9 mouse cellular contexts compared by ENCODE assay signal in genomic region chr13:42917251-42917650, GRCm38 (mm10).
DNase-seq lines count a peak whose midpoint lies in the region; ATAC-seq and TF ChIP-seq lines count a peak whose summit lies in the region.
"Had no signal": no experiment of that assay in that cellular context is flagged by ENCODE, and none has a peak within 500 bp of the region (broad histone marks: within the 10 kb centered on the region; RNA-seq: fewer than 3 reads in every experiment).

No protein-coding gene starts in this region.

- 2% methylated on average over 6 of the region's 6 CpGs for WGBS in cerebellum, adult 2 months
- 40% methylated on average over 6 of the region's 6 CpGs for WGBS in heart, embryonic 12.5 days
- 18% methylated on average over 6 of the region's 6 CpGs for WGBS in kidney, embryonic 16.5 days
- WGBS in lung, postnatal 0 days = 23% methylated on average over 6 of the region's 6 CpGs
- 34% methylated on average over 6 of the region's 6 CpGs for WGBS in stomach, postnatal 0 days

- ATAC-seq in heart, embryonic 12.5 days (ENCODE audit: insufficient number of reproducible peaks, low FRiP score) = no peak
- peak; percentile 73 for ATAC-seq in kidney, embryonic 16.5 days (ENCODE audit: low FRiP score, low TSS enrichment)
- ATAC-seq in lung, postnatal 0 days = no peak; the same call in 1 of the 2 replicates
- ATAC-seq in stomach, postnatal 0 days (ENCODE audit: low FRiP score, low TSS enrichment) = no peak

- H3K4me3 ChIP-seq in cerebellum, adult 2 months (replicated peaks; ENCODE audit: insufficient read depth, low read depth, low read length) = peak overlapping the region; percentile 99
- H3K4me3 ChIP-seq in heart, embryonic 12.5 days = peak overlapping the region; percentile 61
- peak overlapping the region; percentile 71 for H3K4me3 ChIP-seq in kidney, embryonic 16.5 days (ENCODE audit: low read length)
- peak overlapping the region; percentile 61 for H3K4me3 ChIP-seq in lung, postnatal 0 days (ENCODE audit: low read depth, low read length)
- H3K4me3 ChIP-seq in stomach, postnatal 0 days (ENCODE audit: low read depth, low read length) = no peak overlapping the region
- H3K4me3 ChIP-seq: erythroblast, embryonic 14.5 days had no signal

- no peak for TF ChIP-seq CTCF in cerebellum, adult 2 months (IDR thresholded peaks at IDR 0.05; ENCODE audit: borderline replicate concordance, insufficient read depth, low read depth, low read length)
- no peak for TF ChIP-seq CTCF in lung, postnatal 0 days (IDR thresholded peaks at IDR 0.05)
- TF ChIP-seq CTCF in stomach, postnatal 0 days (IDR thresholded peaks at IDR 0.05; ENCODE audit: low read depth) = no peak

- no peak for TF ChIP-seq POLR2A in cerebellum, adult 2 months (IDR thresholded peaks at IDR 0.05; ENCODE audit: borderline replicate concordance, insufficient read depth, low read length)

- H3K4me1 ChIP-seq in cerebellum, adult 2 months (ENCODE audit: control insufficient read depth, insufficient read depth, low read length) = peaks cover 8% of the 10 kb centered on the region; the same call in 1 of the 2 replicates
- peaks cover 9% of the 10 kb centered on the region for H3K4me1 ChIP-seq in heart, embryonic 12.5 days (replicated peaks)
- H3K4me1 ChIP-seq in kidney, embryonic 16.5 days (ENCODE audit: insufficient read depth, low read length) = peaks cover 13% of the 10 kb centered on the region
- H3K4me1 ChIP-seq in lung, postnatal 0 days (ENCODE audit: insufficient read depth, low read depth, low read length) = no peaks in the 10 kb centered on the region
- no peaks in the 10 kb centered on the region for H3K4me1 ChIP-seq in stomach, postnatal 0 days (replicated peaks; ENCODE audit: control insufficient read depth, insufficient read depth)

- TF ChIP-seq EP300 in lung, postnatal 0 days (IDR thresholded peaks at IDR 0.05) = no peak
- no peak for TF ChIP-seq EP300 in stomach, postnatal 0 days (optimal IDR thresholded peaks at IDR 0.05)

- H3K27me3 ChIP-seq in cerebellum, adult 2 months (ENCODE audit: control insufficient read depth, insufficient read depth, low read length) = no peaks in the 10 kb centered on the region
- peaks cover 12% of the 10 kb centered on the region for H3K27me3 ChIP-seq in heart, embryonic 12.5 days (replicated peaks)
- H3K27me3 ChIP-seq in kidney, embryonic 16.5 days (ENCODE audit: insufficient read depth, low read length) = no peaks in the 10 kb centered on the region; the same call in 1 of the 2 replicates
- H3K27me3 ChIP-seq in lung, postnatal 0 days (replicated peaks; ENCODE audit: insufficient read depth, low read length) = no peaks in the 10 kb centered on the region
- H3K27me3 ChIP-seq in stomach, postnatal 0 days (ENCODE audit: control insufficient read depth, insufficient read depth, low read length) = no peaks in the 10 kb centered on the region

- no peaks in the 10 kb centered on the region for H3K9me3 ChIP-seq in heart, embryonic 12.5 days (replicated peaks)
- H3K9me3 ChIP-seq in kidney, embryonic 16.5 days (ENCODE audit: low read length) = no peaks in the 10 kb centered on the region
- H3K9me3 ChIP-seq in lung, postnatal 0 days (ENCODE audit: low read length) = no peaks in the 10 kb centered on the region
- no peaks in the 10 kb centered on the region for H3K9me3 ChIP-seq in stomach, postnatal 0 days (ENCODE audit: control insufficient read depth, low read length)

- intact Hi-C loops in heart, postnatal 25 days (cut with DNase I) = no loop called here

- H3K27ac ChIP-seq in cerebellum, adult 2 months (ENCODE audit: insufficient read depth, low read length) = peak overlapping the region; percentile 1; the same call in 1 of the 2 replicates
- H3K27ac ChIP-seq in heart, embryonic 12.5 days (ENCODE audit: poor library complexity, severe bottlenecking) = no peak overlapping the region
- H3K27ac ChIP-seq in kidney, embryonic 16.5 days (ENCODE audit: low read length) = no peak overlapping the region
- H3K27ac ChIP-seq in lung, postnatal 0 days (ENCODE audit: low read length) = no peak overlapping the region
- H3K27ac ChIP-seq in stomach, postnatal 0 days (replicated peaks) = no peak overlapping the region

- H3K4me2 ChIP-seq in heart, embryonic 12.5 days = peak overlapping the region; percentile 90
- peak overlapping the region; percentile 99 for H3K4me2 ChIP-seq in kidney, embryonic 16.5 days (replicated peaks; ENCODE audit: low read depth, low read length)
- peak overlapping the region; percentile 98 for H3K4me2 ChIP-seq in lung, postnatal 0 days (replicated peaks; ENCODE audit: low read depth, low read length)
- H3K4me2 ChIP-seq in stomach, postnatal 0 days (replicated peaks; ENCODE audit: low read depth) = peak overlapping the region; percentile 97

- peak; percentile 21 to 64 for DNase-seq in heart, adult 18-20 months
- DNase-seq in heart, postnatal 25 days (ENCODE audit: low spot score) = no peak
- peak; percentile 78 to 80 for DNase-seq in cerebellum, adult 2 months
- peak; percentile 17 for DNase-seq in lung, postnatal 0 days (ENCODE audit: low spot score)
- DNase-seq in stomach, postnatal 0 days (ENCODE audit: low spot score) = no peak
- no peak for DNase-seq in embryo, embryonic 10.5 days (ENCODE audit: low spot score)

- no peaks in the 10 kb centered on the region for H3K36me3 ChIP-seq in heart, embryonic 12.5 days
- H3K36me3 ChIP-seq in kidney, embryonic 16.5 days (ENCODE audit: insufficient read depth, low read length) = no peaks in the 10 kb centered on the region
- H3K36me3 ChIP-seq in lung, postnatal 0 days (ENCODE audit: insufficient read depth, low read length) = no peaks in the 10 kb centered on the region
- no peaks in the 10 kb centered on the region for H3K36me3 ChIP-seq in stomach, postnatal 0 days (ENCODE audit: control insufficient read depth, insufficient read depth, low read length)

- no peak overlapping the region for H3K9ac ChIP-seq in heart, embryonic 12.5 days
- peak overlapping the region; percentile 76 for H3K9ac ChIP-seq in kidney, embryonic 16.5 days (replicated peaks; ENCODE audit: low read length)
- no peak overlapping the region for H3K9ac ChIP-seq in lung, postnatal 0 days (replicated peaks; ENCODE audit: low read depth)
- no peak overlapping the region for H3K9ac ChIP-seq in stomach, postnatal 0 days (ENCODE audit: low read length)

Comparison
In these comparisons a context has a peak if more than half of its experiments do, and no peak if none do; other contexts are left out.
1. DNase-seq: peak in heart, adult 18-20 months (2 of 2), cerebellum, adult 2 months (2 of 2) and lung, postnatal 0 days (single experiment); none in heart, postnatal 25 days (single experiment), stomach, postnatal 0 days (single experiment) and embryo, embryonic 10.5 days (single experiment).
2. Peak in every context shown above with its lines, with median percentiles within 50 percentile points of each other: H3K4me2 ChIP-seq.